Mouse (Mus musculus) megakaryocyte, embryonic 14.5 days (primary cell): ENCODE results near the gene 2210011C24Rik.

Source experiments
- FLI1 ChIP-seq: IDR thresholded peaks from 2 replicates; pipeline ENCODE4 v1.6.1; 2012; ENCODE audit warnings: low read length, inconsistent platforms, mixed read lengths
- GATA1 ChIP-seq: IDR thresholded peaks from 3 replicates; pipeline ENCODE4 v1.6.1; 2012; ENCODE audit warnings: mixed read lengths, low read length, inconsistent platforms, borderline replicate concordance

GRCm38 (mm10) chr8:83996567-83997505 is 15.1 kb downstream of the 2210011C24Rik start:
- TF ChIP-seq GATA1: no peak
- TF ChIP-seq FLI1: no peak
